Mouse (Mus musculus) olfactory bulb, adult 2 months (tissue): ENCODE data around the gene Vstm2l.

ENCODE experiments used
- CTCF ChIP-seq: fragments of 200-500 bp; IDR thresholded peaks from 2 replicates; pipeline ENCODE4 v1.5.1; 2012; ENCODE audit warnings: low read depth, mild to moderate bottlenecking, low read length, moderate library complexity; ENCODE audit not compliant: insufficient read depth
- POLR2A ChIP-seq: fragments of 200-500 bp; IDR thresholded peaks from 2 replicates; pipeline ENCODE4 v1.6.1; 2012; ENCODE audit warnings: mild to moderate bottlenecking, low read depth, low read length, moderate library complexity; ENCODE audit not compliant: insufficient read depth

DNA sequence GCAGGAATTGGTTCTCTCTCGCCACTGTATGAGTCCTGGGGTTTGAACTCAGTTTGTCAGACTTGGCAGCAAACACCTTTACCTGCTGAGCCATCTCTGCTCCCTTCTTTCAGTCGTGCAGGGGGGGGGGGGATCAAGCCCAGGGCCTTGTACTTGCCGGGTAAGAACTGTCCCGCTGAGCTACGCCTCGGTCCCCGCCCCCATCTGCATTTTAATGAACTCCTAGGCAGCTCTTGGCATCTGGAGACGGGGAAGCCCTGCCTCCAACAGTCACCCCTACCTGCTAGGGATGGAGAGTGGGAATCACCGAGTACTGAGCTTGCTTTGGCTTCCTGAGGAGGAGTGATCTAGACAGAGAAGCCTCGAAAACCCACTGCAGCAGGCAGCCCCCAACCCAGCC is 4.1 kb downstream of the Vstm2l start:
- TF ChIP-seq CTCF (no peak), POLR2A (no peak)
